Comparison of ENCODE assay signal across 21 mouse cellular contexts in the genomic region with DNA sequence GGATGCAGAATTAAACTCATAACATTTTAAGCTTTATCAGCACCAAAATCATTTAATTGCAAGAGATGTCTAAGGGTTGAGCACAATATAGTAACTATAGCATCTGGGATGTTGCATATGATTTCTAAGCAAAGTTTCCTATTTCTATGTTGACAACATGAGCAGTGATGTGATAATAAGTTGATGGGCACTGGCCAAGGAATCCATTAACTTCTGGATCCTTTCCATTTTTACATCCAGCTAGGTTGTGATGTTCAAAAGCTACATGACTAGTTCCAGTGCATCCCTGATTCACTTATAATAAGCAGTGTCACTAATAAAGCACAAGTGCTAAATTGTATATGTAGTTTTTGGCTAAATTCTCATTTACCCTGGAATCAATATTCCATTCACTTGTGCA.
DNase-seq lines count a peak whose midpoint lies in the region; ATAC-seq and TF ChIP-seq lines count a peak whose summit lies in the region.
"Had no signal": no experiment of that assay in that cellular context is flagged by ENCODE, and none has a peak within 500 bp of the region (broad histone marks: within the 10 kb centered on the region; RNA-seq: fewer than 3 reads in every experiment).

No protein-coding gene starts in this region.

- no peak for TF ChIP-seq CTCF in hindbrain, postnatal 0 days (IDR thresholded peaks at IDR 0.05; ENCODE audit: low read depth)

- H3K4me2 ChIP-seq in hindbrain, postnatal 0 days (ENCODE audit: low read depth, low read length), result no peak overlapping the region
- no peak overlapping the region for H3K4me2 ChIP-seq in hindbrain, embryonic 14.5 days (replicated peaks)
- H3K4me2 ChIP-seq: forebrain, embryonic 13.5 days; heart, embryonic 12.5 days; heart, embryonic 15.5 days; hindbrain, embryonic 13.5 days had no signal

- ATAC-seq in cerebellum, adult (ENCODE audit: insufficient number of reproducible peaks, low FRiP score, low TSS enrichment), result no peak
- ATAC-seq in hindbrain, postnatal 0 days, result no peak
- ATAC-seq in hindbrain, embryonic 14.5 days (ENCODE audit: low FRiP score), result no peak
- ATAC-seq: forebrain, embryonic 13.5 days had no signal

- H3K9me3 ChIP-seq in hindbrain, postnatal 0 days (ENCODE audit: low read length), result no peaks in the 10 kb centered on the region
- H3K9me3 ChIP-seq in hindbrain, embryonic 14.5 days (ENCODE audit: control insufficient read depth, low read length), result no peaks in the 10 kb centered on the region
- H3K9me3 ChIP-seq: forebrain, embryonic 10.5 days; forebrain, embryonic 13.5 days; heart, embryonic 12.5 days; heart, embryonic 15.5 days; hindbrain, embryonic 10.5 days; hindbrain, embryonic 13.5 days had no signal

- no peaks in the 10 kb centered on the region for H3K36me3 ChIP-seq in hindbrain, postnatal 0 days (ENCODE audit: insufficient read depth, low read length)
- H3K36me3 ChIP-seq in hindbrain, embryonic 14.5 days (replicated peaks; ENCODE audit: control insufficient read depth, insufficient read depth), result no peaks in the 10 kb centered on the region
- H3K36me3 ChIP-seq: forebrain, embryonic 10.5 days; heart, embryonic 12.5 days; heart, embryonic 15.5 days; hindbrain, embryonic 10.5 days; hindbrain, embryonic 13.5 days had no signal

- peak; percentile 47 to 54 for DNase-seq in cerebellum, postnatal 10 days
- DNase-seq in hindbrain, postnatal 0 days (ENCODE audit: low spot score), result peak; percentile 25
- DNase-seq in hindbrain, embryonic 14.5 days (ENCODE audit: low spot score), result no peak
- DNase-seq in retina, adult 2 months (ENCODE audit: low read depth, low spot score), result peak; percentile 0
- DNase-seq in retina, postnatal 1 day, result no peak
- DNase-seq in neural tube, embryonic 10.5 days (ENCODE audit: extremely low spot score, low spot score), result no peak
- DNase-seq: adrenal gland, adult 2 months; adrenal gland, postnatal 14 days; cerebellum, adult 2 months; cerebellum, adult 9-11 months; gastrocnemius, postnatal 25 days; heart, adult 18-20 months; heart, postnatal 10 days; heart, postnatal 36 days had no signal

- H3K4me1 ChIP-seq in hindbrain, postnatal 0 days (ENCODE audit: insufficient read depth, low read length), result no peaks in the 10 kb centered on the region
- no peaks in the 10 kb centered on the region for H3K4me1 ChIP-seq in hindbrain, embryonic 14.5 days (replicated peaks; ENCODE audit: control insufficient read depth, insufficient read depth, low read length)
- H3K4me1 ChIP-seq: heart, embryonic 12.5 days; heart, embryonic 15.5 days; hindbrain, embryonic 10.5 days; hindbrain, embryonic 13.5 days had no signal

- no peak overlapping the region for H3K4me3 ChIP-seq in hindbrain, postnatal 0 days (ENCODE audit: low read length)
- H3K4me3 ChIP-seq in hindbrain, embryonic 14.5 days (replicated peaks; ENCODE audit: low read length), result no peak overlapping the region
- H3K4me3 ChIP-seq: forebrain, embryonic 10.5 days; forebrain, embryonic 13.5 days; heart, embryonic 12.5 days; heart, embryonic 15.5 days; hindbrain, embryonic 10.5 days; hindbrain, embryonic 13.5 days had no signal

- H3K27me3 ChIP-seq in hindbrain, postnatal 0 days (ENCODE audit: insufficient read depth, low read length), result no peaks in the 10 kb centered on the region
- no peaks in the 10 kb centered on the region for H3K27me3 ChIP-seq in hindbrain, embryonic 14.5 days (ENCODE audit: control insufficient read depth, insufficient read depth, low read length)
- H3K27me3 ChIP-seq: forebrain, embryonic 13.5 days; heart, embryonic 12.5 days; heart, embryonic 15.5 days; hindbrain, embryonic 13.5 days had no signal

- no peak overlapping the region for H3K27ac ChIP-seq in hindbrain, postnatal 0 days
- H3K27ac ChIP-seq in hindbrain, embryonic 14.5 days, result no peak overlapping the region
- H3K27ac ChIP-seq: forebrain, embryonic 10.5 days; forebrain, embryonic 13.5 days; heart, embryonic 15.5 days; hindbrain, embryonic 10.5 days; hindbrain, embryonic 13.5 days had no signal

- H3K9ac ChIP-seq in hindbrain, postnatal 0 days (replicated peaks; ENCODE audit: low read length), result no peak overlapping the region
- H3K9ac ChIP-seq in hindbrain, embryonic 14.5 days, result no peak overlapping the region
- H3K9ac ChIP-seq: forebrain, embryonic 13.5 days; heart, embryonic 12.5 days; heart, embryonic 15.5 days; hindbrain, embryonic 13.5 days had no signal

Comparison
In these comparisons a context has a peak if more than half of its experiments do, and no peak if none do; other contexts are left out.
1. DNase-seq: peak in cerebellum, postnatal 10 days (2 of 2), hindbrain, postnatal 0 days (single experiment) and retina, adult 2 months (single experiment); none in hindbrain, embryonic 14.5 days (single experiment), retina, postnatal 1 day (single experiment) and neural tube, embryonic 10.5 days (single experiment).